Mouse (Mus musculus) gastrocnemius, postnatal 36 days (tissue): ENCODE results near the gene Med17. TPM values are rescaled to one million over a fixed set of nuclear protein-coding genes. Genes with fewer than 3 reads are reported as not detected.

Source experiments
- DNase-seq, 2 experiments: peaks; one replicate each; pipeline ENCODE4 v3.0.0; 2022
- intact Hi-C: fragments of 180-260 bp; cut with DNase I; formaldehyde crosslinking; loops from one replicate; pipeline ENCODE4 v1.15.1; 2025
- microRNA-seq, 2 experiments: library from miRNA; unstranded; fragments of <30 nt; microRNA quantifications; one replicate each; pipeline ENCODE4 v1.2.0; 2021
- total RNA-seq, 2 experiments: library from RNA; stranded (reverse); gene quantifications; 2 replicates each; pipeline ENCODE4 v1.2.3; 2021

The Med17 gene
- total RNA-seq, 2 experiments from 2014 or later = 6.9 to 10.2 TPM

DNA sequence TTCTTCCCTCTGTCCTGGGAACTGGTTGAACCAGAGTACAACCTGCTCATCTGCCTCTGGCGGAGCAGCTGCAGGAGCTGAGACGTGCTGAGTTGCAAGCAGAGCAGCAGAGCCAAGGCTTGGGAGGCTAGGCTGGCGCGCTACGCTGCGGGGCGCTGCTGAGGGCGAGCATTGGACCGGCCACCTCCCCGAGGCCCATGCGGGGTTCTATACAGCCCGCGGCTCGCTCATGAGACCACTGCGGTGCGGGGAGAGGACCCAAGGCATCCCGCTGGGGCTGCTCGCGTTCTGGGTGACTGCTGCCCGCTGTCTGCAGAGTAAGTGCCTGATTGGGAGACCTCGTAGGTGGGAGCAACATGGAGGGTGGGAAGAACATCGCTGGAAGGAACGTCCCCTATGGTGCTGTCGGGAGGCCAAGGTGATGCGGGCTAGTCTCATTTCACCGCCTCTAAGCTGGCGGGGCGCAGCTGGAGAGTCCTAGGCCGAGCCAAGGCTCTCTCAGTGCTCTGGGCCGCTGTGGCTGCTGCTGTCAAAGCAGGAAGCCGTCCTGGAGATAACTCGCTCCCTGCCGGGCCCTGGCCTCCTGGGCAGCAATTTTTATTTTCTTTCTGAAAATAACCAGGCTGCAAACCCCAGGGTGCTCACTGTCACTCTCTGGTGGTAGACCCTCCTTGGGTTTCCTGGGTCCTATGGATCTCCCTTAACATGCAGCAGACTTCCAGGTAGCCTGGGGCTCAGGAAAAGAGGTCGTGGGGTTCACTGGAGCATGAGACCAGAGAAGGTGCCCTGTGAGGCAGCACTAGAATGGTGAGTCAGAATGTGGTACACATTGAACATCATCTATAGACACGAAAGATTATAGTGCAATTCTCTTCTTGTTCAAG, 40.4 kb downstream of the Med17 start, which contains the start of gene Vstm5:
Vstm5 (plus strand) TSS at position 4 of the 884 bp plus-strand sequence.
- DNase-seq = no peak
- intact Hi-C loops = no loop called here

- DNase-seq = no peak
- intact Hi-C loops = no loop called here
Measured at GRCm38 (mm10) chr9:15238297-15238990, 41.3 kb downstream of the Med17 start.

DNA sequence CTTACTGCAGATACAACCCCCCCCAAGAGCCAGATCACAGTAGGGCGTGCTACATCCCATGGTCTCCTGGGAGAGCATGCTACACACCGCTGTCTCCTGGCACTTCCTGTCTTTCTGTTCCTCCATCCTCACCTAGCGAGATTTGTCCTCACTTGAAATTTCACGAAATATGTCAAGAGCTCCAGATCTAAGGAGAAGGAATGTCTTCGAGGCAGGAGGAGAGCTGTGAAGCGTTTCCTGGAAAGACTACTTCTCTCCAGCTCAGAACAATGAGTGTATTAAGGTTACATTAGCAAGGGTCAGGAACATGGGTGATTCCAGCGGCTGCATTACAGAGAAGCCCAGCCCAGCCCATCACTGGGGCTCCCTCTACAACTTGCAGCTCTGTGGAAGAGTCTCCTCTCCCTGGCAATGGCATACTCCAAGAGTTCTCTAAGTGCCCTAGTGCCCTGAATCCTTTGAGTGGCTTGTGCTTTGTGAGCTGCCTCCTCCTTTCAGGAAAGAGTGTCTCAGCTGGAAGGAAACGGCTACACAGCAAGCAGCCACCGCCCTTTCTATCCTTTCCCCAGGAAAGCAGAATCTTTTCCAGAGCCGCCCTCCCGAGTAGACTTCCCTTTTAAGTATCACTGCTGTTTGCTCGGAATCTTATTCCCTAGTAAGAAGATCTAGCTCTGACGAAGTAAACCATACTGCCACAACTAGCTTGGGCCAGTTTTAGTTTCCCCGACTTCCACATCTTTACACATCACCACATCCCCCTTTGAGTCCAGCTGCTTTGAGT, 42.0 kb downstream of the Med17 start:
- intact Hi-C loops = no loop called here
- DNase-seq = no peak

DNA sequence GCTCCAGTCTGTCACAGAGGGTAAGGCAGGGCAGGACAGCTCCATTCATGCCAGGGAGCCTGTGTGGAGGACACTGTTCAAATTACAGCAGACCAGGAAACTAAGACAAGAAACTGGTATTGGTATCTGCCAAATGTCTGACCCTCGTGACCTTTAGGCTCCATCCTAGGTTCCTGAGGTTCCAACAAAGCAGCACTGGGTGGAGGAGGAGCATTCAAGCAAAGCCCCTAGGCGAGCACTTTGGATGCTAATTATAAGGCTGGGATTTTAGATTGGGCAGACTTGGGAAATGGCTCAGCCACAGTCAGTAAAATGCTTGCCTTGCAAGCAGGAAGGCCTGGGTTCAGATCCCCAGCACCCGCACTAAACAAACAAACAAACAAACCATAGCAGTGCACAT, 43.7 kb downstream of the Med17 start:
- no peak for DNase-seq
- intact Hi-C loops = no loop called here

- intact Hi-C loops = no loop called here
- no peak for DNase-seq
Measured at GRCm38 (mm10) chr9:15233604-15234003, 46.1 kb downstream of the Med17 start.

DNA sequence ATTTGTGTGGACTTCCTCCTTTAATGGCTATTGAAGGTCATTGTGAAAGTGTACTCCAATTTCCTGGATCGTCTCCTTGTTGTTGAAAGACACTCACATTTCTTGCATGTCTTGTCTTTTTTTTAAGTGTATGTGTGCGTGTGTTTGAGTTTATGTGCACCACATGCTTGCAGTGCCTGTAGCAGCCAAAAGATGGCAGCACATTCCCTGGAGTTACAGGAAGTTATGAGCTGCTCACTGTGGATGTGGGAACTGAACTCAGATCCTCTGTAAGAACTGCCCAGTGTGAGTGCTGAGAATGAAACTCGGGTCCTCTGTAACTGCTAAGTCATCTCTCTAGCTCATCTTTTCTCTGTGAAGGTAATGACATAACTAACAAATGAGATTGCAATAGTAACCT, 47.3 kb downstream of the Med17 start:
- DNase-seq = no peak

DNA sequence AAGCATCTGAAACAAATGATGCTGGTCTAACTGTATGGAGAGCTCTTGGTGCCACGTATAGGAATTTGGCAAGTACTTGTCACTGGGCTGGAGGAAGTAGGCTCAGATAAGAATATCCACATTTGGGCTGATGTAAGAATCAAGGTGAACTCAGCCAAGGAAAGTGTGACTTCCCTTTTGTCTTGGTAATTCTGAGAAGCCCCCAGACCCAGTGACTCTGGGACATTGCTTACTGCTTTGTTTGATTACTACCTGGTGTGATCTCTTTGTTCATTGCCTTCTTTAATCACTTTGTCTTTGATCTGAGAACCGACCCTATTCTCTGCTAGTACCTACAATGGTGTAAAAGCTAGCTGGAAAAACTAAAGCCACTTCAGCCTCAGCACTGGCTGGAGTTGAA, 54.8 kb downstream of the Med17 start:
- DNase-seq = no peak
- intact Hi-C loops = no loop called here

More for the DNA sequence above, 47.3 kb downstream of the Med17 start:
- intact Hi-C loops = no loop called here

DNA sequence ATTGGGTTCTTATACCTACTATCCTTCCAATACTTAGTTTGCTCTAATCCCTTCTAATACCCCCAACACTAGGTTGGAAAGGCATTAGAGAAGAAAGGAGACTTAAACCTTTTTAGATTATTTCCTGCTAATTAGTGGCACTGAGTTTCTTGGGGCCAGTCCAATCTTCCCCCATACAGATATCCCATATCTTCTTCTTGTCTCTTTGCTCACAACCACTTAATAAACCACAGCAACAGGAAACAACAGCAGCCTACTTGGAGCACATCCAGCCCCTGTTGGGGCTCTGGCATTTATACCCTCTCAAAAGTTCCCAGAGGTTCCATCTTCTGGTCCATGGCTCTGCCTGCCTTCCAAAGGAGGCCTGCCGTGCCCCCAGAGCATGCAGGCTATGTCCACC, 66.0 kb downstream of the Med17 start:
- no peak for DNase-seq

GRCm38 (mm10) chr9:15211876-15212275, 67.9 kb downstream of the Med17 start:
- DNase-seq = no peak
- intact Hi-C loops = loop anchor here (2.0 kb wide), 1 partner anchor 183 kb away; no protein-coding TSS in a partner anchor

More for the DNA sequence above, 66.0 kb downstream of the Med17 start:
- intact Hi-C loops = no loop called here

Small RNAs within 50 kb of the gene (microRNA-seq; reads per million reads assigned to microRNA genes)
- 0 reads per million in 2 experiments for gene Gm49349
- 0 reads per million in 2 experiments for gene mmu-mir-7650

Other genes starting within 250 kb of the Med17 start
- 10 to 100 TPM; 31.2 to 39.3 TPM for gene Panx1, start 234.5 kb downstream of the Med17 start, total RNA-seq
- under 1 TPM; 0.33 to 0.62 TPM for gene Hephl1, start 167.8 kb downstream of the Med17 start, total RNA-seq
- under 1 TPM; 0.12 to 0.13 TPM for gene Vstm5, start 40.9 kb downstream of the Med17 start, total RNA-seq
- gene Taf1d, start 26.3 kb upstream of the Med17 start, total RNA-seq = 100 to 1,000 TPM in 1 of 2 experiments, 10 to 100 TPM in 1; 85.5 to 104 TPM
- 1 to 10 TPM; 3.3 to 4.2 TPM for gene 4931406C07Rik, start 26.5 kb upstream of the Med17 start, total RNA-seq
- gene Cep295, start 77.9 kb upstream of the Med17 start, total RNA-seq = 1 to 10 TPM; 6.5 to 7.4 TPM
- 1 to 10 TPM; 8.2 to 9.0 TPM for gene Smco4, start 213.5 kb upstream of the Med17 start, total RNA-seq